ENCODE assay signal across 8 mouse cellular contexts in genomic region chr14:122130111-122130797, GRCm38 (mm10). TPM values are rescaled to one million over a fixed set of nuclear protein-coding genes. Genes with fewer than 3 reads are reported as not detected.
A peak's percentile ranks its signal among the peaks of the same experiment; 100 is the strongest.
DNase-seq lines count a peak whose midpoint lies in the region.

No protein-coding gene starts in this region.

- intact Hi-C loops in heart, postnatal 10 days (cut with DNase I): loop anchor here (1.0 to 2.0 kb wide), 2 partner anchors 66 to 203 kb away; no protein-coding TSS in a partner anchor
- intact Hi-C loops in heart, postnatal 14 days (cut with DNase I): loop anchor here (2.0 to 5.0 kb wide), 3 partner anchors 21 to 203 kb away; no protein-coding TSS in a partner anchor

- peak; percentile 18 to 26 for DNase-seq in heart, postnatal 10 days
- no peak for DNase-seq in heart, postnatal 14 days
- peak; percentile 15 for DNase-seq in retina, embryonic 14.5 days (ENCODE audit: low spot score)
- no peak for DNase-seq in retina, postnatal 1 day
- peak; percentile 37 for DNase-seq in kidney, postnatal 14 days
- DNase-seq in yolk sac, embryonic 10.5 days (ENCODE audit: low spot score): peak; percentile 50
- DNase-seq in adrenal gland, postnatal 10 days: no peak
- no peak for DNase-seq in spleen, adult 12 weeks (ENCODE audit: low spot score)

RNA-seq across cellular contexts. Expression of gene Tm9sf2, which starts 23.4 kb away (rescaled TPM):
- total RNA-seq in heart, postnatal 10 days (2021): 100 to 1,000 TPM; 109 to 112 TPM
- 100 to 1,000 TPM; 111 to 112 TPM for total RNA-seq in heart, postnatal 14 days (2021)
- total RNA-seq in adrenal gland, postnatal 10 days (2021): 100 to 1,000 TPM; 113 to 119 TPM

RNA-seq across cellular contexts. Expression of gene Clybl, which starts 51.2 kb away (rescaled TPM):
- 100 to 1,000 TPM; 103 TPM for total RNA-seq in heart, postnatal 10 days (2021)
- 100 to 1,000 TPM; 103 to 116 TPM for total RNA-seq in heart, postnatal 14 days (2021)
- 100 to 1,000 TPM; 121 to 123 TPM for total RNA-seq in adrenal gland, postnatal 10 days (2021)

Comparison
In these comparisons a context has a peak if more than half of its experiments do, and no peak if none do; other contexts are left out.
1. DNase-seq: peak in heart, postnatal 10 days (2 of 2), retina, embryonic 14.5 days (single experiment), kidney, postnatal 14 days (single experiment) and yolk sac, embryonic 10.5 days (single experiment); none in heart, postnatal 14 days (0 of 2), retina, postnatal 1 day (single experiment), adrenal gland, postnatal 10 days (single experiment) and spleen, adult 12 weeks (single experiment).